Mouse (Mus musculus) testis, adult 2 months (tissue): ENCODE measurements around the gene Optn.

Source experiments
- CTCF ChIP-seq: fragments of 200-500 bp; IDR thresholded peaks from 2 replicates; pipeline ENCODE4 v1.5.1; 2012; ENCODE audit warnings: low read depth, mild to moderate bottlenecking, inconsistent platforms, low read length, moderate library complexity; ENCODE audit not compliant: control insufficient read depth, insufficient read depth, insufficient replicate concordance
- POLR2A ChIP-seq: fragments of 200-500 bp; IDR thresholded peaks from 2 replicates; pipeline ENCODE4 v1.6.1; 2012; ENCODE audit warnings: low read depth, mild to moderate bottlenecking, inconsistent platforms, low read length, moderate library complexity; ENCODE audit not compliant: control insufficient read depth

GRCm38 (mm10) chr2:5063299-5064205, at the start of gene Optn:
- TF ChIP-seq CTCF (no peak), POLR2A (peak; percentile 64)
